Mouse (Mus musculus): Measurements from ENCODE around the gene Socs7. TPM values are rescaled to one million over a fixed set of nuclear protein-coding genes. Genes with fewer than 3 reads are reported as not detected.

Gene Socs7
- polyA plus RNA-seq, 1 experiment: 7.9 TPM

GRCm38 (mm10) chr11:97442891-97443675 is 80.7 kb downstream of the Socs7 start:
- no peak for DNase-seq (ENCODE audit: low read depth)

DNA sequence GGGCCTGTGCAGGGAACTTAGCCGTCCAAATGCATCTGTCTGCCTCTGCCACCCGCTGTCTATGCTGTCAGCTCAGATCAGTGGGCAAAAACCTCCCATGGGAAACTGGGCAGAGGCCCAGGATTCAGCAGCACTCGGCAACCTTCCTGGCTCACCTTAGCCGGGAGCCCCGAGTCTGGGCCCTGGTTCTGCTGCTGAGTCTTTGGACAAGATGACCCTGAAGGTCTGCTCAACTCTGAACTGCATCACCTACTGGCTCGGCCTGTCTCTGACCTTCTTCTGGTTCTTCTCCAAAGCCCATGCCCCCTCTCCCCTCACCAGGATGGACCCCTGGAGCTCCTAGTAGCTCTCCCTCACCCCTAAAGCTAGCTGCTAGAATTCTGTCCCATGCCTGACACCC is 83.2 kb downstream of the Socs7 start:
- no peak for DNase-seq (ENCODE audit: low read depth)

DNA sequence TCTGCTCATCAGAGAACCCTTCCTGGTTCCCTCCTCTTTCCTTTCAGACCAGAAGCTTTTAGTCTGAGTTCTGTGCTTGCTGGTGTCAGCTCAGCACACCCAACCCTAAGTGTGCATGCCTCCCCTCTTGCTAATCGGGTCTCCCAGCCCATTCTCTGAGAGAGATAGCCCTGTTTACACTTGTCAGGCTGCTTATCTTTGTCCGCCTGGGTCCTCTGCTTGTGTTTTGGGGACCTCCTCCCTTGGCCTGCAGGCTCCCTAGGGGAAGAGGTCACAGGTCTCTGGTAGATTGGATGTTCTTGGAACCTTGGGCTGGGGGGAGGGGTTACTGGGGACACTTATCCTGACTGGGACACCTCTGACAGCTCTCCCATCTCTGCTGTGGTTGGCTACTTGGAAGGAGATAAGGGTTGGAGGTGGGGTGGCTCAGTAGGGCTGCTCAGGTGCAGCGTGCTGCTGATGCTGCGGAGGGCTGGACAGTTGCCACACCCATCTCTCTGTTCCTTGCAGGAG is 83.7 kb downstream of the Socs7 start:
- no peak for DNase-seq (ENCODE audit: low read depth)

DNA sequence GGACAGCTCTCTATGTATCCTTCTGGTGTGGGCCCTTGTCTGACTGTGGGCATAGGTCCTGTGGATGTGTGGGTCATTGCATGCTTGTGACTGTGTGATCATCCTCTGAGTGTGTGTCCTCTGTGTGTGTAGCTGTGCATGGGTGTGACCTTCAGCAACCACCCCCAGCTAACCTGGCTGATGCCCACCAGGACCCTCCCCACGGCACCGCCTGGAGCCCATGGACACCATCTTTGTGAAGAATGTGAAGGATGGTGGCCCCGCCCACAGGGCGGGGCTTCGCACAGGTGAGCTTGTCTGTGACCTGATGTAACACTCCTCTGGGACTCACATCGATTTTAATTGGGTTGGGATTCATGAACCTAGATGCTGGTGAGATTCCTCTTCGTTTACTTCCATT is 85.6 kb downstream of the Socs7 start:
- DNase-seq (ENCODE audit: low read depth): no peak

Other genes with a start within 250 kb of the Socs7 start
- gene Tbx21, start 247.2 kb upstream of the Socs7 start, polyA plus RNA-seq (2012; rRNA removed): 0.23 and 0.29 TPM in 2 replicates
- 11.3 and 11.9 TPM in 2 replicates for gene Tbkbp1, start 211.1 kb upstream of the Socs7 start, polyA plus RNA-seq (2012; rRNA removed)
- 40.4 and 42.5 TPM in 2 replicates for gene Kpnb1, start 174.7 kb upstream of the Socs7 start, polyA plus RNA-seq (2012; rRNA removed)
- gene Npepps, start 81.9 kb upstream of the Socs7 start, polyA plus RNA-seq (2012; rRNA removed): 20.4 and 24.7 TPM in 2 replicates
- 12.2 and 12.3 TPM in 2 replicates for gene Mrpl45, start 46.8 kb upstream of the Socs7 start, polyA plus RNA-seq (2012; rRNA removed)
- 0.39 and 0.76 TPM in 2 replicates for gene Gpr179, start 10.5 kb upstream of the Socs7 start, polyA plus RNA-seq (2012; rRNA removed)
- 25.6 and 31.5 TPM in 2 replicates for gene Arhgap23, start 53.0 kb downstream of the Socs7 start, polyA plus RNA-seq (2012; rRNA removed)
- gene 4933428G20Rik, start 137.8 kb downstream of the Socs7 start, polyA plus RNA-seq (2012; rRNA removed): 0.07 and 0.24 TPM in 2 replicates
- 0.77 and 1.2 TPM in 2 replicates for gene Srcin1, start 213.6 kb downstream of the Socs7 start, polyA plus RNA-seq (2012; rRNA removed)